Mouse (Mus musculus): ENCODE measurements around the gene Prkcg. TPM values are rescaled to one million over a fixed set of nuclear protein-coding genes. Genes with fewer than 3 reads are reported as not detected.
A peak's percentile ranks its signal among the peaks of the same experiment; 100 is the strongest.
"Not testable (repeated sequence)": the region's sequence is repeated elsewhere in the genome, so short reads cannot be mapped to it uniquely, and the experiment has no call there.

Prkcg gene
- 100 to 1,000 TPM; 228 to 253 (median 241) TPM for total RNA-seq (2022)

DNA sequence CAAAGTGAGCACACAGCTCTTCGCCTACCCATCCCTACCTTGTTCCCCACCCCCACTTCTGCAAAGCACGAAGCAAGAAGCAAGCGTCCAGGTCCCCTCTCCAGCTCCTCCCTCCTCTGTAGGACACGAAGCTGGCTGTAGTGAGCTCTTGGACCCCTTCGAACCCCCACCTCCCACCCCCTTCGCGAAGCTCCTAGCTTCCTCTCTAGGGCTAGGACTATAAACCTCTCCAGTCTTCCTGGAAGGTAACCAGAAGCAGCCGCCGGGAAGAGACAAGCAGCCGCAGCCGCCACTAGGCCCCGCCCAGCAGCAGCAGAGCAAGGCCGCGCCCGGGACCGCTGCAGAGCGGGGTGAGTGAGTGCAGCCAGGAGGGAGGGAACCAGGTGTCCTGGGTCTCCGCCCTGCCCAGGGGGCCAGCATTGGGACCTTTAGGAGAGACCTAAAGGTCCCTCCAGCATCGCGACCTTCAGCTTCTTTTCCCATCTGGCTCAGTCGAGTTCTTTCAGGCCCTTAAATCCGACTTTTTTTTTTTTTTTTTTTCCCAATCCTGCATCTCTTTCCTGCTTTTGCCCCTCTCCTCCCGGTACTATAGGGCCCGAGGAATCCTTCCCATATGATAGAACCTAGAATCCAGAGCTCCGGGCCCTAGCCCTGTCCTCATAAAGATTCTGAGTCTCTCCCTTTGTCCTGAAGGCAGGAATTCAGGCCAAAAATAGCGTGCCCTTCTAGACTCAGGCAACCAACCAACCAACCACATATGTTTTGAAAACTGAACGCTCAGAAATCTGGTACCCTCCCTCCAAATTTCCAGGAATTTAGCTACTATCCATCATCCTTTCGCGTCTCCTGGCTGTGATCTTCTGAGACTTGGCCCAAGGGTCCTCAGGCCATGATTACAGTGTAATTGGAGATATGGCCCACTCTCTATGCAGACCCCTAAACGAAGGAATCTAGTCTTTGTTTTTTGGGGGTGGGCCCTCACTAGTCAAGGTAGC lies at the start of gene Prkcg, which contains the start of gene Myadm:
Gene Prkcg, plus strand, starts transcription at position 204 of the 995 bp plus-strand sequence.
Gene Myadm, plus strand, starts transcription at position 105 of the 995 bp plus-strand sequence.
- DNase-seq (ENCODE audit: low spot score in 2 of 2): peak; percentile 59 to 69

DNA sequence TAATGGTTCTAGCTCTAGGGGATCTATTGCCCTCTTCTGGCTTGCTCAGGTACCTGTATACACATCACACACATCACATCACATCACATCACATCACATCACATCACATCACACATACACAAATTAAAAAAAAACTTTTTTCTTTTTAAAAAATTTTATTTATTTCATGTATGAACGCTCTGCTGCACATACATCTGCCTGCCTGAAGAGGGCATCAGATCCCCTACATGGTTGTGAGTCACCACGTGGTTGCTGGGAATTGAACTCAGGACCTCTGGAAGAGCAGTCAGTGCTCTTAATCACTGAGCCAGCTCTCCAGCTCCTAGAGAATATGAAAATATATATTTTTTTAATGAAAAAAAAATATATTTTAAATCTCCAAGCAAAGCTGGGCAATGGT lies 49.8 kb upstream of the Prkcg start:
- DNase-seq (ENCODE audit: low spot score in 2 of 2): no peak

- DNase-seq (ENCODE audit: low spot score in 2 of 2): no peak
Measured at GRCm38 (mm10) chr7:3260701-3261100, 28.3 kb upstream of the Prkcg start.

- DNase-seq (ENCODE audit: low spot score in 2 of 2): no peak
Measured at GRCm38 (mm10) chr7:3261446-3261845, 27.5 kb upstream of the Prkcg start.

- DNase-seq (ENCODE audit: low spot score in 2 of 2): no peak
Measured at GRCm38 (mm10) chr7:3262789-3263188, 26.2 kb upstream of the Prkcg start.

- no peak for DNase-seq (ENCODE audit: low spot score in 2 of 2)
Measured at GRCm38 (mm10) chr7:3264390-3265022, 24.5 kb upstream of the Prkcg start.

DNA sequence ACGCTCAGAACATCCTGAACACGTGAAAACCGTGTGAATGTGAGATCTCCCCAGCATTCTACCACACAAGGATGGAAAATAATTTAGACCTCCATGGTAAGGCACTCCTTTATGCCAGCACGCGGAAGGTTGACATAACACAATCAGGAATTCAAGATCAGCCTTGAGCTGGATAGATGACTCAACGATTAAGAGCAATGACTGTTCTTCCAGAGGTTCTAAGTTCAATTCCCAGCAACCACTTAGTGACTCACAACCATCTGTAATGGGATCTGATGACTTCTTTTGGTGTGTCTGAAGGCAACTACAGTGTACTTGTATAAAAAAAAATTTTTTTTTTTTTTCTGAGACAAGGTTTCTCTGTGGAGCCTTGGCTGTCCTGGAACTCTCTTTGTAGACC lies 23.7 kb upstream of the Prkcg start:
- no peak for DNase-seq (ENCODE audit: low spot score in 2 of 2)

GRCm38 (mm10) chr7:3267261-3267660 lies 21.7 kb upstream of the Prkcg start:
- no peak for DNase-seq (ENCODE audit: low spot score in 2 of 2)

- DNase-seq (ENCODE audit: low spot score in 2 of 2): no peak
Measured at GRCm38 (mm10) chr7:3267888-3268287, 21.1 kb upstream of the Prkcg start.

GRCm38 (mm10) chr7:3268291-3268690 lies 20.7 kb upstream of the Prkcg start:
- DNase-seq (ENCODE audit: low spot score in 2 of 2): no peak

GRCm38 (mm10) chr7:3272206-3272605 lies 16.8 kb upstream of the Prkcg start:
- DNase-seq (ENCODE audit: low spot score in 2 of 2): no peak

DNA sequence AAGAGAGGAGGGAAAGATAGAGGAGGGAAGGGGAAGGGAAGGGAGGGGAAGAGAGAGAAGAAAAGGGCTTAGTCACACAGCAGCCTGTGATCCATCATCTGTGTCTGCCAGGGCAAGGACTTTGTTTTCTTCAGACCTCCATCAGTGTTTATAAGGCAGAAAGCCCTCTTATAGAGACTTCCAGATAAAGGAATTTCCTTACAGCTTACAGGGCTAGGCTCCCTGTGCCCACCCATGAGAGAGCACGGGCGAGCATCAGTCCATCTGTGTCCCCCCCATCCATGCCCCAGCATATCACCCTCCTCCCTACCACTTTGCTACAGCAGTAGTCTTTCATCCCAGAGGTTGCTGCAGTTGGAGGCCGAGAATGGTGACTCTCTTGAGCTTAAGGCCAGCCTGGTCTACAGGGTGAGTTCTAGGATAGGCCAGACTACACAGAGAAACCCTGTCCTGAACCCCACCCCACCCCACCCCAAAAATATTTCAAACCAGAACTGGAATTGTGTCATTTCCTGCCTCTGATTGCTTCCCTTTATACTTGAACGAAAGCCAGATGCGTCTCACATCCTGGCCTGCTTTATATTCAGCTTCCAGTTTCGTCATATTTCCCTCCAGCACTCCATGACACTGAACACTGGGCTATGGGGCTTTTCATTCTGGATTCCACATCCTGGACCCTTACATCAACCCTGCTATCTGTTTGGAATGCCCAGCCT lies 13.4 kb upstream of the Prkcg start:
- DNase-seq (ENCODE audit: low spot score in 2 of 2): no peak

DNA sequence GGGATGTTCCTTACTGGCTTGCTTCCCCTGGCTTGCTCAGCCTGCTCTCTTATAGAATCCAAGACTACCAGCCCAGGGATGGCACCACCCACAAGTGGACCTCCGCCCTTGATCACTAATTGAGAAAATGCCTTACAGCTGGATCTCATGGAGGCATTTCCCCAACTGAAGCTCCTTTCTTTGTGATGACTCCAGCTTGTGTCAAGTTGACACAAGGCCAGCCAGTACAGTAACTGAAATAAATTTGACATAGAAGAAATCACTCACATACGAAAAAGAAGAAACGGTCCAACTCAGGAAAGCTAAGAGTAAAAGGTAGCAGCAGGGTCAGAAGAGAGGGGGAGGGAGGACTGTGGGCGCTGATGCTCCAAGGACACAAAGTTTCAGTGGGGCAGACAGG lies 12.2 kb upstream of the Prkcg start:
- not testable (repeated sequence) for DNase-seq (ENCODE audit: low spot score in 2 of 2)

GRCm38 (mm10) chr7:3280080-3280653 lies 8.8 kb upstream of the Prkcg start:
- no peak for DNase-seq (ENCODE audit: low spot score in 2 of 2)

- no peak for DNase-seq (ENCODE audit: low spot score in 2 of 2)
Measured at GRCm38 (mm10) chr7:3280654-3281153, 8.3 kb upstream of the Prkcg start.

DNA sequence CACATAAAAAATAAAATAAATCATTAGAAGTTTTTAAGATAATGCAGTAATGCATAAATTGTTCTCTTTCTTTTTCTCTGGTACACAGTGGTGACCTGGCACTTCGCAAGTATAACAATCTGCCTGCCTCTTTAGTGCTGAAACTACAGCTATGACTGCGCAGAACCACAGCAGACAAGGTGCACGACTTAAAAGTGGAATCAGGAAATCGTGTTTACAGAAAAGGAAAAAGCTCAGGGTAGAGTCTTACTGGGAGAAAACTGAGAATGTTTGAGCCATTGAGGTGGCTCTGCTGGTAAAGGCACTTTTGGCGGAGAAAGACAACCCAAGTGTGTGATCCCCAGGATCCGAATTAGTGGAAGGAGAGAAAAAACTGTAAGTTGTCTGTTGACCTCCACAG lies 7.2 kb upstream of the Prkcg start:
- no peak for DNase-seq (ENCODE audit: low spot score in 2 of 2)

- DNase-seq (ENCODE audit: low spot score in 2 of 2): no peak
Measured at GRCm38 (mm10) chr7:3283081-3283875, 5.7 kb upstream of the Prkcg start.

DNA sequence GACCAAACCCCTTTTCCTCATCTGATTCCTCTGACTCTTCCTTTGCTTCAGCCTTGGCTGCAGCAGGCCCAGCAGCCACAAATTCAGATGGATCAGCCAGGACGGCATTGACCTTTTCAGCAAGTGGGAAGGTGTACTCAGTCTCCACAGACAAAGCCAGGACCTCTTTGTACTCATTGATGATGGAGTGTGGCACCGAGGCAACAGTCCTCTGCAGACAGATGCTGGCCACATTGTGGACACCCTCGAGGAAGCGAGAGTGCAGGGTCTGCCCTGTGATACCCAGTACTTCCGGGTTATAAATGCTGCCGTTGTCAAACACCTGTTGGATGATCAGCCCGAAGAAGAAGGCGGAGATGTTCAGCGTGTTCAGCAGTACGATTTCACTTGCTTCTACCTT lies 4.4 kb upstream of the Prkcg start:
- DNase-seq (ENCODE audit: low spot score in 2 of 2): no peak

DNA sequence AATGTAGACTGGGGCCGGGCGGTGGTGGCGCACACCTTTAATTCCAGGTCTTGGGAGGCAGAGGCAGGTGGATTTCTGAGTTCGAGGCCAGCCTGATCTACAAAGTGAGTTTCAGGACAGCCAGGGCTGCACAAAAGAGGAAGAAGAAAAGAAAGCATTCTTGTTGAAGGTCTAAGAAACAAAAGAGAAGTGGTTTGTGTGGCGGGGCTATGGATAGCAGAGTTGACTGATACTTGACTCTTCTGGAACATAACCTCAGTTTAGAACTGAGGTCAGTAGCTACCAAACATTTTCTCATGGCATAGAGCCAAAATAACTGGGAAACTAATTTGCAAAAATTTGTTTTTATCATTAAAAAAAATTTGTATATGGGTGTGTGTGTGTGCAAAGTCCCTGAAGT lies 2.9 kb upstream of the Prkcg start:
- DNase-seq (ENCODE audit: low spot score in 2 of 2): no peak

GRCm38 (mm10) chr7:3287186-3287585 lies 1.8 kb upstream of the Prkcg start:
- DNase-seq (ENCODE audit: low spot score in 2 of 2): no peak
